Mouse (Mus musculus) hindbrain, embryonic 14.5 days (tissue): ENCODE results near the gene Cnot2. TPM values are rescaled to one million over a fixed set of nuclear protein-coding genes. Genes with fewer than 3 reads are reported as not detected.

Experiments used
- ATAC-seq: fragments of 200-750 bp; cut with Nextera tagmentation; 2 replicates; pipeline ENCODE4 v1.8.0; 2017; ENCODE audit warnings: moderate number of reproducible peaks, mild to moderate bottlenecking, moderate TSS enrichment, moderate library complexity; ENCODE audit not compliant: low FRiP score
- DNase-seq: peaks from one replicate; pipeline ENCODE4 v3.0.0-alpha.2; 2015; ENCODE audit warnings: low spot score
- H3K27ac ChIP-seq: fragments of 300-500 bp; sonication (generic); 2 replicates; pipeline ENCODE4 v1.5.1; 2014; ENCODE audit warnings: mild to moderate bottlenecking, moderate library complexity
- H3K27me3 ChIP-seq: fragments of 300-500 bp; sonication (generic); 2 replicates; pipeline ENCODE4 v1.6.1; 2014; ENCODE audit warnings: mild to moderate bottlenecking, low read length, mixed read lengths; ENCODE audit not compliant: control insufficient read depth, insufficient read depth
- H3K36me3 ChIP-seq: fragments of 300-500 bp; sonication (generic); replicated peaks from 2 replicates; pipeline ENCODE4 v1.6.1; 2014; ENCODE audit not compliant: control insufficient read depth, insufficient read depth
- H3K4me1 ChIP-seq: fragments of 300-500 bp; sonication (generic); replicated peaks from 2 replicates; pipeline ENCODE4 v1.6.1; 2014; ENCODE audit warnings: antibody characterized with exemption, low read length, mixed read lengths; ENCODE audit not compliant: control insufficient read depth, insufficient read depth
- H3K4me2 ChIP-seq: fragments of 300-500 bp; sonication (generic); replicated peaks from 2 replicates; pipeline ENCODE4 v1.6.1; 2014; ENCODE audit warnings: mild to moderate bottlenecking, moderate library complexity
- H3K4me3 ChIP-seq: fragments of 300-500 bp; sonication (generic); replicated peaks from 2 replicates; pipeline ENCODE4 v1.5.1; 2014; ENCODE audit warnings: mild to moderate bottlenecking, low read length
- H3K9ac ChIP-seq: fragments of 300-500 bp; sonication (generic); 2 replicates; pipeline ENCODE4 v1.6.1; 2014
- H3K9me3 ChIP-seq: fragments of 300-500 bp; sonication (generic); 2 replicates; pipeline ENCODE4 v1.6.1; 2016; ENCODE audit warnings: low read length; ENCODE audit not compliant: control insufficient read depth
- WGBS: fragments of 180-500 bp; shearing (Covaris S2); extraction: QIAGEN DNeasy Blood & Tissue Kit; methylation state at CpG from one replicate; pipeline ENCODE4 v1.1.7; 2014; 5-methylcytosine and 5-hydroxymethylcytosine counted together
- polyA plus RNA-seq: library from polyadenylated mRNA; unstranded; fragments of >200 nt; fragmentation: Nextera tagmentation; extraction: Ambion mirVana; gene quantifications from 2 replicates; pipeline ENCODE4 v1.2.1, GENCODE M21; 2014

Cnot2 gene
- polyA plus RNA-seq, 1 experiment from 2014 or later = 94.4 TPM

GRCm38 (mm10) chr10:116564828-116565602 is 16.3 kb downstream of the Cnot2 start:
- no peaks in the 10 kb centered on the region; the same call in 1 of the 2 replicates for H3K4me1 ChIP-seq
- no peaks in the 10 kb centered on the region for H3K9me3 ChIP-seq
- H3K36me3 ChIP-seq = no peaks in the 10 kb centered on the region
- H3K4me3 ChIP-seq = no peak overlapping the region
- ATAC-seq = no peak
- 94% methylated on average over 14 of the region's 14 CpGs for WGBS
- no peak overlapping the region for H3K4me2 ChIP-seq
- H3K27ac ChIP-seq = no peak overlapping the region
- H3K27me3 ChIP-seq = no peaks in the 10 kb centered on the region
- DNase-seq = no peak
- H3K9ac ChIP-seq = no peak overlapping the region

GRCm38 (mm10) chr10:116562731-116563480 is 18.4 kb downstream of the Cnot2 start:
- H3K4me1 ChIP-seq = no peaks in the 10 kb centered on the region; the same call in 1 of the 2 replicates
- H3K4me2 ChIP-seq = no peak overlapping the region
- WGBS = 69% methylated on average over 4 of the region's 4 CpGs
- H3K9ac ChIP-seq = no peak overlapping the region
- ATAC-seq (no peak), DNase-seq (no peak)
- H3K36me3 ChIP-seq = no peaks in the 10 kb centered on the region
- H3K27ac ChIP-seq = no peak overlapping the region
- no peak overlapping the region for H3K4me3 ChIP-seq
- H3K9me3 ChIP-seq = no peaks in the 10 kb centered on the region
- H3K27me3 ChIP-seq = no peaks in the 10 kb centered on the region

- Histone ChIP-seq H3K9me3 (no peaks in the 10 kb centered on the region), H3K4me1 (no peaks in the 10 kb centered on the region; the same call in 1 of the 2 replicates), H3K27me3 (no peaks in the 10 kb centered on the region), H3K27ac (no peak overlapping the region), H3K4me3 (no peak overlapping the region), H3K36me3 (no peaks in the 10 kb centered on the region), H3K9ac (no peak overlapping the region), H3K4me2 (no peak overlapping the region)
- ATAC-seq (no peak), DNase-seq (no peak)
- WGBS = 18% methylated on average over 4 of the region's 4 CpGs
These were observed 19.1 kb downstream of the Cnot2 start for GRCm38 (mm10) chr10:116562210-116562609.

- DNase-seq (no peak), ATAC-seq (no peak)
- WGBS = 83% methylated on average over 1 of the region's 1 CpGs
- Histone ChIP-seq H3K4me1 (no peaks in the 10 kb centered on the region; the same call in 1 of the 2 replicates), H3K27me3 (no peaks in the 10 kb centered on the region), H3K27ac (no peak overlapping the region), H3K4me2 (no peak overlapping the region), H3K36me3 (no peaks in the 10 kb centered on the region), H3K4me3 (no peak overlapping the region), H3K9me3 (no peaks in the 10 kb centered on the region; the same call in 1 of the 2 replicates), H3K9ac (no peak overlapping the region)
These were observed 22.1 kb downstream of the Cnot2 start for GRCm38 (mm10) chr10:116559171-116559570.

DNA sequence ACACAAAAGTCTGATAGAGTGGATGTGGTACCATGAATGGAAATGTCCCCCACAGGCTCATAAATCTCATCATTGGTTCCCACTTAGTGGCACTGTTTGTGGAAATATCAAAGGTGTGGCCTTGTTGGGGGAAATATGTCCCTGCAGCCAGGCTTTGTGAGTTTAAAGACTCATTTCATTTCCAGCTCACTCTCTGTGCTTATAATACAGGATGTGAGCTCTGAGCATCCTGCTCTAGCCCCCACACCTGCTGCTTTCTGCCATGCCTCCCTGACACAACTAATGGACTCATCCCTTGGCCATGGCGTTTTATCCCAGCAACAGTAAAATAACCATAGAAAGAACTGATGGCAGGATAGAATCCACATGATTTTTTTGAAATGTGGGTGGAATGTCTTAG is 24.1 kb downstream of the Cnot2 start:
- Histone ChIP-seq H3K9me3 (no peaks in the 10 kb centered on the region; the same call in 1 of the 2 replicates), H3K4me2 (no peak overlapping the region), H3K27ac (no peak overlapping the region), H3K36me3 (no peaks in the 10 kb centered on the region), H3K27me3 (no peaks in the 10 kb centered on the region), H3K9ac (no peak overlapping the region), H3K4me3 (no peak overlapping the region), H3K4me1 (no peaks in the 10 kb centered on the region)
- 95% methylated on average over 1 of the region's 1 CpGs for WGBS
- no peak for ATAC-seq
- no peak for DNase-seq

DNA sequence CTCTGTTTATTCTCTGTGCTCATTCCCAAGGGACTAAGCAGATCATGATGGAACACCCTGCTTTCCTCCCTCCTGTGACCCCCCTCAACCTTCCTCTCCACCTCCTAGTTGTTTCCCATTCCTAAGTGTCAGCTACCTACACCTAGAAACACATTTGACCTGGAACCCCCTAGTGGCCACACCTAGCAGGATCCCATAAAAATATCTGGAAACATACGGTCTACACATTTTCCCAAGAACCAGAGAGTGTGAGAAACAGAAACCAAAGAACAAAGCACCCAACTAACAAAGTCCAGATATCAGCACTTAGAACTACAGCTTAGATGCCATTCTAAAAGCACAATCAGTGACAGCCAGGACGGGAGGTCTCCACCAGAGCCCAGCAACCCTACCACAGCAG is 26.9 kb downstream of the Cnot2 start:
- no peak overlapping the region for H3K9ac ChIP-seq
- ATAC-seq (no peak), DNase-seq (no peak)
- no peaks in the 10 kb centered on the region for H3K36me3 ChIP-seq
- H3K27me3 ChIP-seq = no peaks in the 10 kb centered on the region
- H3K4me1 ChIP-seq = 0 out of 2 replicates have a peak, but pooled peaks cover 5% of the 10 kb centered on the region
- 76% methylated on average over 2 of the region's 2 CpGs for WGBS
- no peaks in the 10 kb centered on the region; the same call in 1 of the 2 replicates for H3K9me3 ChIP-seq
- H3K4me3 ChIP-seq = no peak overlapping the region
- no peak overlapping the region for H3K4me2 ChIP-seq
- no peak overlapping the region for H3K27ac ChIP-seq

GRCm38 (mm10) chr10:116547958-116548357 is 33.4 kb downstream of the Cnot2 start:
- ATAC-seq (no peak), DNase-seq (no peak)
- no peaks in the 10 kb centered on the region for H3K36me3 ChIP-seq
- H3K4me3 ChIP-seq = no peak overlapping the region
- no peak overlapping the region for H3K27ac ChIP-seq
- H3K27me3 ChIP-seq = no peaks in the 10 kb centered on the region
- H3K9ac ChIP-seq = no peak overlapping the region
- no peak overlapping the region for H3K4me2 ChIP-seq
- 11% methylated on average over 4 of the region's 4 CpGs for WGBS
- 0 out of 2 replicates have a peak, but pooled peaks cover 9% of the 10 kb centered on the region for H3K4me1 ChIP-seq
- no peaks in the 10 kb centered on the region for H3K9me3 ChIP-seq

GRCm38 (mm10) chr10:116546177-116546576 is 35.1 kb downstream of the Cnot2 start:
- Histone ChIP-seq H3K4me2 (no peak overlapping the region), H3K36me3 (no peaks in the 10 kb centered on the region), H3K9ac (no peak overlapping the region), H3K4me1 (0 out of 2 replicates have a peak, but pooled peaks cover 9% of the 10 kb centered on the region), H3K9me3 (no peaks in the 10 kb centered on the region), H3K27me3 (no peaks in the 10 kb centered on the region), H3K4me3 (no peak overlapping the region), H3K27ac (no peak overlapping the region)
- DNase-seq (no peak), ATAC-seq (no peak)
- 81% methylated on average over 3 of the region's 3 CpGs for WGBS

GRCm38 (mm10) chr10:116543061-116543460 is 38.2 kb downstream of the Cnot2 start:
- DNase-seq (no peak), ATAC-seq (no peak)
- Histone ChIP-seq H3K9ac (no peak overlapping the region), H3K4me3 (no peak overlapping the region), H3K36me3 (no peaks in the 10 kb centered on the region), H3K4me2 (no peak overlapping the region), H3K27ac (no peak overlapping the region), H3K27me3 (no peaks in the 10 kb centered on the region), H3K4me1 (0 out of 2 replicates have a peak, but pooled peaks cover 3% of the 10 kb centered on the region), H3K9me3 (no peaks in the 10 kb centered on the region)
- WGBS = 94% methylated on average over 1 of the region's 1 CpGs
